Mouse (Mus musculus): ENCODE measurements around the gene Nr2f2. TPM values are rescaled to one million over a fixed set of nuclear protein-coding genes. Genes with fewer than 3 reads are reported as not detected.
A peak's percentile ranks its signal among the peaks of the same experiment; 100 is the strongest.

Nr2f2 gene
- polyA plus RNA-seq, 1 experiment from 2014 or later = 17.9 TPM

- Histone ChIP-seq H3K27ac (ENCODE audit: low read depth, low read length) (peak overlapping the region; percentile 99), H3K9me3 (ENCODE audit: control insufficient read depth) (no peaks in the 10 kb centered on the region), H3K36me3 (ENCODE audit: control insufficient read depth, insufficient read depth) (no peaks in the 10 kb centered on the region), H3K27me3 (replicated peaks; ENCODE audit: control insufficient read depth, insufficient read depth, low read length) (no peaks in the 10 kb centered on the region; the same call in 1 of the 2 replicates), H3K4me3 (ENCODE audit: low read depth, low read length) (peak overlapping the region; percentile 81), H3K4me1 (replicated peaks; ENCODE audit: control insufficient read depth, insufficient read depth, low read length) (0 out of 2 replicates have a peak, but pooled peaks cover 5% of the 10 kb centered on the region), H3K9ac (ENCODE audit: low read depth, low read length) (peak overlapping the region; percentile 87), H3K4me2 (replicated peaks; ENCODE audit: low read depth) (peak overlapping the region; percentile 100)
- no peak for TF ChIP-seq CTCF (IDR thresholded peaks at IDR 0.05; ENCODE audit: low read depth)
- under 1% methylated on average over 33 of the region's 33 CpGs for WGBS
- ATAC-seq = peak; percentile 41
These were observed 7.5 kb downstream of the Nr2f2 start for GRCm38 (mm10) chr7:70358848-70359591.

- Histone ChIP-seq H3K9me3 (ENCODE audit: control insufficient read depth) (no peaks in the 10 kb centered on the region), H3K36me3 (ENCODE audit: control insufficient read depth, insufficient read depth) (no peaks in the 10 kb centered on the region), H3K4me2 (replicated peaks; ENCODE audit: low read depth) (peak overlapping the region; percentile 100), H3K4me1 (replicated peaks; ENCODE audit: control insufficient read depth, insufficient read depth, low read length) (0 out of 2 replicates have a peak, but pooled peaks cover 5% of the 10 kb centered on the region), H3K27me3 (replicated peaks; ENCODE audit: control insufficient read depth, insufficient read depth, low read length) (no peaks in the 10 kb centered on the region), H3K4me3 (ENCODE audit: low read depth, low read length) (peak overlapping the region; percentile 81), H3K9ac (ENCODE audit: low read depth, low read length) (peak overlapping the region; percentile 87), H3K27ac (ENCODE audit: low read depth, low read length) (peak overlapping the region; percentile 79)
- ATAC-seq = no peak
- TF ChIP-seq CTCF (IDR thresholded peaks at IDR 0.05; ENCODE audit: low read depth) = no peak
- WGBS = 20% methylated on average over 33 of the region's 33 CpGs
These were observed 8.3 kb downstream of the Nr2f2 start for GRCm38 (mm10) chr7:70358020-70358847.

GRCm38 (mm10) chr7:70357516-70358019 lies 9.0 kb downstream of the Nr2f2 start:
- H3K4me2 ChIP-seq (replicated peaks; ENCODE audit: low read depth) = peak overlapping the region; percentile 100
- H3K27me3 ChIP-seq (replicated peaks; ENCODE audit: control insufficient read depth, insufficient read depth, low read length) = no peaks in the 10 kb centered on the region
- H3K9me3 ChIP-seq (ENCODE audit: control insufficient read depth) = no peaks in the 10 kb centered on the region
- no peaks in the 10 kb centered on the region for H3K36me3 ChIP-seq (ENCODE audit: control insufficient read depth, insufficient read depth)
- no peak for ATAC-seq
- peak overlapping the region; percentile 81 for H3K4me3 ChIP-seq (ENCODE audit: low read depth, low read length)
- peak overlapping the region; percentile 41; the same call in 1 of the 2 replicates for H3K27ac ChIP-seq (ENCODE audit: low read depth, low read length)
- H3K4me1 ChIP-seq (replicated peaks; ENCODE audit: control insufficient read depth, insufficient read depth, low read length) = 0 out of 2 replicates have a peak, but pooled peaks cover 5% of the 10 kb centered on the region
- H3K9ac ChIP-seq (ENCODE audit: low read depth, low read length) = peak overlapping the region; percentile 87
- no peak for TF ChIP-seq CTCF (IDR thresholded peaks at IDR 0.05; ENCODE audit: low read depth)
- 45% methylated on average over 17 of the region's 17 CpGs for WGBS

GRCm38 (mm10) chr7:70356691-70357515 lies 9.6 kb downstream of the Nr2f2 start:
- 0 out of 2 replicates have a peak, but pooled peaks cover 5% of the 10 kb centered on the region for H3K4me1 ChIP-seq (replicated peaks; ENCODE audit: control insufficient read depth, insufficient read depth, low read length)
- no peak for ATAC-seq
- TF ChIP-seq CTCF (IDR thresholded peaks at IDR 0.05; ENCODE audit: low read depth) = no peak
- no peaks in the 10 kb centered on the region for H3K36me3 ChIP-seq (ENCODE audit: control insufficient read depth, insufficient read depth)
- WGBS = 66% methylated on average over 3 of the region's 3 CpGs
- H3K9me3 ChIP-seq (ENCODE audit: control insufficient read depth) = no peaks in the 10 kb centered on the region
- H3K27ac ChIP-seq (ENCODE audit: low read depth, low read length) = peak overlapping the region; percentile 41; the same call in 1 of the 2 replicates
- H3K4me3 ChIP-seq (ENCODE audit: low read depth, low read length) = peak overlapping the region; percentile 81
- H3K27me3 ChIP-seq (replicated peaks; ENCODE audit: control insufficient read depth, insufficient read depth, low read length) = no peaks in the 10 kb centered on the region
- peak overlapping the region; percentile 100 for H3K4me2 ChIP-seq (replicated peaks; ENCODE audit: low read depth)
- H3K9ac ChIP-seq (ENCODE audit: low read depth, low read length) = peak overlapping the region; percentile 17; the same call in 1 of the 2 replicates

- Histone ChIP-seq H3K4me1 (replicated peaks; ENCODE audit: control insufficient read depth, insufficient read depth, low read length) (0 out of 2 replicates have a peak, but pooled peaks cover 5% of the 10 kb centered on the region), H3K27ac (ENCODE audit: low read depth, low read length) (no peak overlapping the region; the same call in 1 of the 2 replicates), H3K4me2 (replicated peaks; ENCODE audit: low read depth) (peak overlapping the region; percentile 100), H3K36me3 (ENCODE audit: control insufficient read depth, insufficient read depth) (no peaks in the 10 kb centered on the region), H3K9ac (ENCODE audit: low read depth, low read length) (no peak overlapping the region), H3K4me3 (ENCODE audit: low read depth, low read length) (peak overlapping the region; percentile 81), H3K27me3 (replicated peaks; ENCODE audit: control insufficient read depth, insufficient read depth, low read length) (no peaks in the 10 kb centered on the region), H3K9me3 (ENCODE audit: control insufficient read depth) (no peaks in the 10 kb centered on the region)
- TF ChIP-seq CTCF (IDR thresholded peaks at IDR 0.05; ENCODE audit: low read depth) = no peak
- no peak for ATAC-seq
- 31% methylated on average over 5 of the region's 5 CpGs for WGBS
These were observed 10.6 kb downstream of the Nr2f2 start for GRCm38 (mm10) chr7:70355691-70356568.

Measured in intestine, postnatal 0 days (tissue).